Mouse (Mus musculus) effector memory CD4-positive, alpha-beta T cell, adult 5 months (primary cell): ENCODE data around the gene Mepce. TPM values are rescaled to one million over a fixed set of nuclear protein-coding genes. Genes with fewer than 3 reads are reported as not detected.

Source experiments
- polyA plus RNA-seq: library from polyadenylated mRNA; unstranded; fragments of 100-300 nt; shearing (Covaris generic); gene quantifications from one replicate; pipeline ENCODE4 v1.2.1, GENCODE M21; 2017

Mepce gene
- polyA plus RNA-seq = 69.2 TPM

DNA sequence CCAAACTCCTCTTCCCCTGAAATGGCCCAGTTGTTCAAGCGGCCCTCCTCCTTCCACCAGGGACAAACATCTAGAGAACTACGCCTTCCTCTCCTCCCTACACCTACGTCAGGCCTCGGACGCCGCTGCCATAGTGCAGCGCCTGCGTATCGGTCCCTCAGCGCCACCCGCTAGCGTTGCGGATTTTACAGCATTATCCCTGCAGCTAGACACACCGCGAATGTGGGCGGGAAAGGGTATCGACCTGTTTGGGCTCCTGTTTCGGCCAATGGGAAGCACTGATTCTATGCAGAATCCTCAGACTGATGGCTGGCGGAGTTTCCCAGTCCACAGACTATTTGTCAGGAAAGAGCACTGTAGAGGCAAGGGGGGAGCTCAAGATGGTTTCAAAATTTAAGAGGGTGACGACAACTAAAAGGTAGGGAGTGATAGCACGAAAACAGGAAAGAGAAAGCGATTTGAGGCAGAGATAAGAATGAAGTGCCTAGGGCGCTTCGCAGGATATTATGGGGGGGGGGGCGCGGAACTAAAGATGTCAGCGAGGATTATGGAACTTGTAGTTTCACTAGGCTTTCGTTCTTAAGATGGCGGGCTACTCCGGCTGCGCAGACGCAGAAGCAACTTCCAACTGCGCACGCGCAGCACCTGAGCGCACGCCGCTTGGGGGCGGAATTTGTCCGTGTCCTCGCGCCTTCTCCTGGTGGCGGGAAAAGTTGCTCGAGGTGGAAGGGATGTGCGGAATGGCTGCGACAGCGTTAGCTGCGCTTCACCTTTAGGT lies at the start of gene Mepce, which contains the start of gene Zcwpw1:
Mepce (minus strand) TSS at position 505 of the 778 bp plus-strand sequence.
Zcwpw1 (plus strand) TSS at position 648 of the 778 bp plus-strand sequence.

DNA sequence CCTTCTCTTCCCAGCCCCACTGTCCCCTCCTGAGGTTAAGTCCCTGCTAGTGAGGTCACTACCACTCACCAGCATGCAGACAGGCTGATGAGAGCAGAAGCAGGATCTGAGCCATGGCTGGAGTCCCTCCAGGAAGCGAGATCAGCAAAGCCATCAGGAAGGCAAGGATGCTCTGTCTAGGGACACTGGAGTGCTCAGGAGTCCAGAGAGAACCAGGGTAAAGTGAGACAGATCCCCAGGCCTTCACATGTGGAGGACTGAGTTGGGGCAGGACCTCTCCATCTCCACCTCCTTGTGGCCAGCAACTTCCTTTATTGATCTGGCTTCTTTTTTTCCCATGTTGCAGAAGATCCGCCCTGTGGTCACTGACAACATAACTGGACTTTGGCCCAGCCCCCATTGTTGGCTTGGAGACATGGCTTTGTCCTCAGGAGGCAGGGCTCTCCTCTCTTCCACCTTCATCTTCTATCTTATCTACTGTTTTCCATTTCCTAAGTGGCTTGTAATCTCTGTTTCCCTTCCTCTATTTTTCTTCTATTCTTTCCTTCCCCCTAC lies 48.6 kb upstream of the Mepce start, which contains the start of gene Pilra:
Pilra (minus strand) TSS at position 316 of the 555 bp plus-strand sequence.

DNA sequence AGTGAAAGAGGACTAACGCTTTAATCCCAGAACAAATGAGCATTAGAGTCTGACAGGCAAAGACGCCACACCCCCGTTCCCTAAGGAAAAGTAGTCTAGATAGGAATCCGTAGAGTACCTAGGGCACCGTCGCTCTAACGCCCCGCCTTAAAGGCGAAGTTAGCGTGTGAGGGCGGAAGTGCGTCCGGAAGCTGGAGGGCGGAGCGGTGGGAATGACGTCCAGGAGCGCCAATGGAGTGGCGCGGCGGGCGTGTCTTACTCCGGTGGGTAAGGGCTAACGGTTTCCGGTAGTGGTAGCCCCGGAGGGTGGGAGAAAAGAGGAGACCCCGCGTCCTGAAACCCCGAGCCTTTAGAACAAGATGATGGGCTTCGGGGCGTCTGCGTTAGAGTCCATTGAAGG lies 8.8 kb downstream of the Mepce start, which contains the start of gene Ppp1r35:
Ppp1r35 (plus strand) TSS at position 215 of the 400 bp plus-strand sequence.

DNA sequence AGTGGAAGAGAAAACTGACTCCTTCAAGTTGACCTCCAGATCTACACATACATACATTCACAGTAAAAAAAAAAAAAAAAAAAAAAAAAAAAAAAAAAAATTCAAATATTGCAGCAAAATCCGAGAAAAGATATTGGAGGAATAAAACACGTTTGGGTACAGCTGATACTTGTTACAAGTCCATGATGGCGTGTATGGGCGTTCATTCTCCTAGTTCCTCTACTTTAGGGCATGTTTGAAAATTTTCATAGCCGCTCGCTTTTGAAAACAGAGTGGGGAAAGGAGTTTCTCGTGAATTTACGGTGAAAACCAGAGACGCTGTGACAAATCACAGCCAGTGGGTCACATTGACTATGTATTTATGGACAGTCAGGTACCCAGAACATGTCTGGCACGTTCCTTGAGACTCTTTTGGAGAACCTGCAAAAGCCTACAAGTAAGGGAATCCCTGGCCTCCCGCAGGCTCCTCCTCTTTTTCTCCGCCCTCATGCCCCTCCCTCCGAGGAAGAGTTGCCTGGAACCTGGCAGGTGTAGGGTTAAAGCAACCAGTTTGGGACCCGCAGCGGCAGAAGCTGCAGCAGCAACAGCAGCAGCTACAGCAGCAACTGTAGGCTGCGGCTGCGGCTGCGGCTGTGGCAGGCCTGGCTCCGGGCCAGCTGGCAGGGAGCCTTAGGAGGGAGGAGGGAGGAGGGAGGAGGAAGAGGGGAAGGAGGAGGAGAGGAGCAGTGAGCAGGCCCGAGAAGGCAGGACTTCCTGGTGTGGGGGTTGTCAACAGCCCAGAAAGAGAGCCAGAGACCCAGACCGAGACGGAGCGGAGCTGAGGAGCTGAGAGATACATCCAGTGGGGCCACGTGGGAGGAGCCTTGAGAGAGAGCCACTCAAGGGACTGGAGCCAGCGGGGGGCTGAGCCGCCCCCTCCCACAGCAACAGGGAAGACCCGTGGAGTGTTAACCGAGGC lies 42.0 kb downstream of the Mepce start, which contains the start of gene Tsc22d4:
Tsc22d4 (plus strand) TSS at position 517 of the 958 bp plus-strand sequence.

DNA sequence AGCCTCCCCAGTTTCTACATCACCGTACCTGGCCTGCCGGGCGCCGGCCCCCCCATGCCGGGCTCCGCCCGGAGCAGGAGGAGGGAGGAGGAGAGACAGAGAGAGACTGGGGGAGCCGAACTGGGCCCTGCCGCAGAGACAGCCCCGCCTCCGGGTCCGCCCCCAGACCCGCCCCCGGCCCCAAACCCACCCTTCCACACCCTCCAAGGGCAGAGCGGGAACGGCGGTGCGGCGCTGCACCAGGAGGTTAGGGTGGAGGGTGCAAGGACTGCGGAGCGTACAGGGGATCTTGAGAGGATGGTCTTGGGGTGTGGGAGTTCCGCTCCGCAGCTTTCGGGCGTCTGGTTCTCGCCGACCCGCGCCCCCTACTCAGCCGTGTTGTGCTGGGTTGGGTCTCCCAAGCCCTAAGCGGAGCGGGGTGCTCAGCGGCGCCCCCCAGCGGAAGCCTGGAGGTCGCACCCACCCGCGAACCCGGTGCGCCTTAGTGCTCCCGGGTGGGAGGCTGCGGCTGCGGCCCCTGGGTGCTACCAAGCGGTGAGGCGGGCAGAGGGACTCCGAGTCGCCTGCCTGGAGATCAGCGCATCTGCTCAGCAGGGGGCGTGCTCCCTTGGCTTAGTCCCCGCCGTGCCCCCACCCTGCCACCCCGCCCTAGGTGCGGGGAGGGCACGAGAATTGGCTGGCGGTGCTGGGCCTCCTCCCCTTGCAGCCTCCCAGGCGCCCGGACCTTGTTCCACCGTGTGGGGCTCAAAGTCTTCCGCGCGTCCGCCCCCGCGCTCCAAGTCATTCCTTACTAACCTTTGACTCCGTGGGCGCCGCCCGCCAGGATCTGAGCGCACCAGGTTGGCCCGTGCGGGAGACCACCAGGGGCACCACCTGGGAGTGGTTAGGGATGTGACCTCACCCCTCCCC lies 46.2 kb downstream of the Mepce start, which contains the start of gene Nyap1:
Nyap1 (minus strand) TSS at position 585 of the 909 bp plus-strand sequence.

Other genes with a start within 250 kb of the Mepce start
- not detected for gene Actl6b, start 234.1 kb downstream of the Mepce start, polyA plus RNA-seq
- not detected for gene Tfr2, start 217.8 kb downstream of the Mepce start, polyA plus RNA-seq
- 47.7 TPM for gene Mospd3, start 186.6 kb downstream of the Mepce start, polyA plus RNA-seq
- gene Pcolce, start 173.9 kb downstream of the Mepce start, polyA plus RNA-seq = 0.59 TPM
- not detected for gene Fbxo24, start 158.7 kb downstream of the Mepce start, polyA plus RNA-seq
- 214 TPM for gene Lrch4, start 158.5 kb downstream of the Mepce start, polyA plus RNA-seq
- gene Gm20605, start 158.5 kb downstream of the Mepce start, polyA plus RNA-seq = 36.7 TPM
- 60.5 TPM for gene Sap25, start 146.3 kb downstream of the Mepce start, polyA plus RNA-seq
- not detected for gene Irs3, start 141.9 kb downstream of the Mepce start, polyA plus RNA-seq
- 16.2 TPM for gene Agfg2, start 102.9 kb downstream of the Mepce start, polyA plus RNA-seq
- gene Nyap1, start 46.0 kb downstream of the Mepce start, polyA plus RNA-seq = 0.52 TPM
- gene Tsc22d4, start 41.9 kb downstream of the Mepce start, polyA plus RNA-seq = 156 TPM
- 51.7 TPM for gene Ppp1r35, start 8.8 kb downstream of the Mepce start, polyA plus RNA-seq
- 11.0 TPM for gene Zcwpw1, start 143 bp upstream of the Mepce start, polyA plus RNA-seq
- gene Pilra, start 48.6 kb upstream of the Mepce start, polyA plus RNA-seq = 0.32 TPM
- not detected for gene Pilrb1, start 70.5 kb upstream of the Mepce start, polyA plus RNA-seq
- gene Pilrb2, start 84.2 kb upstream of the Mepce start, polyA plus RNA-seq = 0.31 TPM
- 0.25 TPM for gene Cyp3a13, start 134.0 kb upstream of the Mepce start, polyA plus RNA-seq
- 0.09 TPM for gene Gjc3, start 175.4 kb upstream of the Mepce start, polyA plus RNA-seq
- gene Azgp1, start 193.9 kb upstream of the Mepce start, polyA plus RNA-seq = not detected
- 0.34 TPM for gene Smok3a, start 233.6 kb upstream of the Mepce start, polyA plus RNA-seq
- not detected for gene Smok3b, start 233.8 kb upstream of the Mepce start, polyA plus RNA-seq